Mouse (Mus musculus) ES-E14 (cell line): ENCODE data around the gene Alg9. TPM values are rescaled to one million over a fixed set of nuclear protein-coding genes. Genes with fewer than 3 reads are reported as not detected.

Experiments
- DNase-seq: peaks from one replicate; pipeline ENCODE4 v3.0.0-alpha.2; 2013; ENCODE audit warnings: low read depth, low spot score
- H3K27ac ChIP-seq: 2 replicates; pipeline ENCODE4 v1.5.1; 2012; ENCODE audit warnings: low read depth, mild to moderate bottlenecking, low read length, moderate library complexity, mixed read lengths; ENCODE audit not compliant: poor library complexity, insufficient read depth, severe bottlenecking
- H3K36me3 ChIP-seq: 2 replicates; pipeline ENCODE4 v1.6.1; 2012; ENCODE audit warnings: mild to moderate bottlenecking, low read length, moderate library complexity, mixed read lengths; ENCODE audit not compliant: control insufficient read depth, poor library complexity, insufficient read depth, severe bottlenecking
- H3K4me1 ChIP-seq, 2 experiments: fragments of 150-350 bp in 1 of 2; sonication (generic) in 1 of 2; 2 replicates each; pipeline ENCODE4 v1.6.1; 2012; ENCODE audit warnings: low read length in 2 of 2, mild to moderate bottlenecking in 1 of 2, mixed read lengths in 1 of 2; ENCODE audit not compliant: control insufficient read depth in 2 of 2, insufficient read depth in 2 of 2, poor library complexity in 1 of 2
- H3K4me3 ChIP-seq, 2 experiments: fragments of 150-350 bp in 1 of 2; sonication (generic) in 1 of 2; 2 replicates each; pipeline ENCODE4 v1.5.1; 2012; ENCODE audit warnings: low read length in 2 of 2, low read depth in 1 of 2, mild to moderate bottlenecking in 1 of 2, mixed read lengths in 1 of 2; ENCODE audit not compliant: insufficient read depth in 1 of 2, poor library complexity in 1 of 2, severe bottlenecking in 1 of 2
- H3K9ac ChIP-seq: 2 replicates; pipeline ENCODE4 v1.6.1; 2012; ENCODE audit warnings: low read depth, mild to moderate bottlenecking, low read length, mixed read lengths; ENCODE audit not compliant: poor library complexity, insufficient read depth, severe bottlenecking
- H3K9me3 ChIP-seq: fragments of 150-350 bp; sonication (generic); 2 replicates; pipeline ENCODE4 v1.6.1; 2012; ENCODE audit warnings: low read depth, mild to moderate bottlenecking, low read length; ENCODE audit not compliant: control insufficient read depth, insufficient read depth
- CHD2 ChIP-seq: IDR thresholded peaks from 2 replicates; pipeline ENCODE4 v1.6.1; 2014; ENCODE audit warnings: mild to moderate bottlenecking, low read depth, low read length, inconsistent platforms
- HCFC1 ChIP-seq: IDR thresholded peaks from 2 replicates; pipeline ENCODE4 v1.6.1; 2012; ENCODE audit warnings: low read length, inconsistent platforms, borderline replicate concordance; ENCODE audit not compliant: insufficient read depth
- MAFK ChIP-seq: IDR thresholded peaks from 2 replicates; pipeline ENCODE4 v1.6.1; 2014; ENCODE audit warnings: mild to moderate bottlenecking, low read depth, low read length, inconsistent platforms; ENCODE audit not compliant: insufficient read depth
- ZC3H11A ChIP-seq: IDR thresholded peaks from 2 replicates; pipeline ENCODE4 v1.6.1; 2012; ENCODE audit warnings: low read depth, mild to moderate bottlenecking, inconsistent platforms, low read length, borderline replicate concordance
- ZNF384 ChIP-seq: IDR thresholded peaks from 2 replicates; pipeline ENCODE4 v1.6.1; 2012; ENCODE audit warnings: low read depth, low read length, inconsistent platforms
- in situ Hi-C, 2 experiments: fragments of 600-800 bp; cut with MboI; formaldehyde crosslinking; loops; one replicate each; pipeline ENCODE4 v1.15.1; 2025; ENCODE audit warnings: low sequenced_read_pairs in 2 of 2, inconsistent platforms in 1 of 2; ENCODE audit not compliant: unreplicated experiment in 2 of 2
- total RNA-seq: library from RNA; depleted of rRNA; stranded (reverse); fragments of 300-350 nt; gene quantifications from 2 replicates; pipeline ENCODE4 v1.2.3, GENCODE M21; 2012

The Alg9 gene
- total RNA-seq, 1 experiment: 30.8 TPM

GRCm38 (mm10) chr9:50868182-50868581 is 93.4 kb downstream of the Alg9 start:
- peaks cover 35% of the 10 kb centered on the region for H3K36me3 ChIP-seq
- in situ Hi-C loops: loop anchor here in 1 of 2 experiments (10.0 kb wide), 1 partner anchor 137 kb away; the partner anchor contains the start of gene Sik2
- DNase-seq: no peak

GRCm38 (mm10) chr9:50873210-50873609 is 98.4 kb downstream of the Alg9 start:
- Histone ChIP-seq H3K9me3 (no peaks in the 10 kb centered on the region), H3K36me3 (peaks cover 42% of the 10 kb centered on the region), H3K27ac (no peak overlapping the region), H3K4me1 (no peaks in the 10 kb centered on the region), H3K4me3 (no peak overlapping the region), H3K9ac (no peak overlapping the region)
- TF ChIP-seq MAFK (no peak), HCFC1 (no peak), ZC3H11A (no peak), ZNF384 (no peak), CHD2 (no peak)
- DNase-seq: no peak
- in situ Hi-C loops: no loop called here

More at GRCm38 (mm10) chr9:50868182-50868581, 93.4 kb downstream of the Alg9 start:
- TF ChIP-seq ZNF384 (no peak), HCFC1 (no peak), ZC3H11A (no peak), CHD2 (no peak), MAFK (no peak)
- no peak overlapping the region for H3K27ac ChIP-seq
- no peaks in the 10 kb centered on the region for H3K9me3 ChIP-seq
- H3K4me1 ChIP-seq: no peaks in the 10 kb centered on the region
- no peak overlapping the region for H3K9ac ChIP-seq
- no peak overlapping the region for H3K4me3 ChIP-seq

- Histone ChIP-seq H3K4me1 (no peaks in the 10 kb centered on the region), H3K27ac (no peak overlapping the region), H3K36me3 (peaks cover 39% of the 10 kb centered on the region), H3K9me3 (no peaks in the 10 kb centered on the region), H3K4me3 (no peak overlapping the region), H3K9ac (no peak overlapping the region)
- DNase-seq: no peak
- no peak for TF ChIP-seq CHD2
- TF ChIP-seq ZC3H11A: no peak
- TF ChIP-seq HCFC1: no peak
- TF ChIP-seq MAFK: no peak
- no peak for TF ChIP-seq ZNF384
- in situ Hi-C loops: no loop called here
Observed at GRCm38 (mm10) chr9:50874031-50874430, 99.2 kb downstream of the Alg9 start.

GRCm38 (mm10) chr9:50875470-50875869 is 100.7 kb downstream of the Alg9 start:
- H3K36me3 ChIP-seq: peaks cover 46% of the 10 kb centered on the region
- no peak for TF ChIP-seq CHD2
- TF ChIP-seq HCFC1: no peak
- TF ChIP-seq ZNF384: no peak
- TF ChIP-seq MAFK: no peak
- no peak for TF ChIP-seq ZC3H11A
- no peak overlapping the region for H3K27ac ChIP-seq
- no peak overlapping the region for H3K9ac ChIP-seq
- H3K9me3 ChIP-seq: no peaks in the 10 kb centered on the region
- in situ Hi-C loops: no loop called here
- no peaks in the 10 kb centered on the region for H3K4me1 ChIP-seq
- DNase-seq: no peak
- H3K4me3 ChIP-seq: no peak overlapping the region

GRCm38 (mm10) chr9:50876287-50876686 is 101.5 kb downstream of the Alg9 start:
- H3K9ac ChIP-seq: no peak overlapping the region
- no peaks in the 10 kb centered on the region for H3K4me1 ChIP-seq
- TF ChIP-seq HCFC1: no peak
- TF ChIP-seq ZC3H11A: no peak
- no peak for TF ChIP-seq ZNF384
- no peak for TF ChIP-seq CHD2
- TF ChIP-seq MAFK: no peak
- no peaks in the 10 kb centered on the region for H3K9me3 ChIP-seq
- DNase-seq: no peak
- in situ Hi-C loops: no loop called here
- peaks cover 45% of the 10 kb centered on the region for H3K36me3 ChIP-seq
- H3K4me3 ChIP-seq: no peak overlapping the region
- H3K27ac ChIP-seq: no peak overlapping the region
